Mouse (Mus musculus): ENCODE measurements around the gene Adrb1. TPM values are rescaled to one million over a fixed set of nuclear protein-coding genes. Genes with fewer than 3 reads are reported as not detected.
"Not testable (repeated sequence)": the region's sequence is repeated elsewhere in the genome, so short reads cannot be mapped to it uniquely, and the experiment has no call there.

The Adrb1 gene
- polyA plus RNA-seq, 1 experiment from 2014 or later, result 0.21 TPM

DNA sequence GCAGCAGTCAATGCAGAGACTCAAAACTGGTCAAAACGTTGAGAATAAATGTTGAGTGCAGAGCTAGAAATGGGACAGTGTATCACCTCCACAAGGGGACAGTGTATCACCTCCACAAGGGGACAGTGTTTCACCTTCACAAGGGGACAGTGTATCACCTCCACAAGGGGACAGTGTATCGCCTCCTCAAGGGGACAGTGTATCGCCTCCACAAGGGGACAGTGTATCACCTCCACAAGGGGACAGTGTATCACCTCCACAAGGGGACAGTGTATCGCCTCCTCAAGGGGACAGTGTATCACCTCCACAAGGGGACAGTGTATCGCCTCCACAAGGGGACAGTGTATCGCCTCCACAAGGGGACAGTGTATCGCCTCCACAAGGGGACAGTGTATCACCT, 56.5 kb downstream of the Adrb1 start:
- H3K4me2 ChIP-seq (replicated peaks); H3K9me3 ChIP-seq (replicated peaks); ATAC-seq (ENCODE audit: low FRiP score); H3K9ac ChIP-seq; H3K27ac ChIP-seq; H3K36me3 ChIP-seq; H3K4me3 ChIP-seq: not testable (repeated sequence)
- 94% methylated on average over 7 of the region's 7 CpGs for WGBS
- Histone ChIP-seq H3K27me3 (peaks cover 28% of the 10 kb centered on the region), H3K4me1 (peaks cover 17% of the 10 kb centered on the region)

Other genes with a start within 250 kb of the Adrb1 start
- gene Dclre1a, start 174.0 kb upstream of the Adrb1 start, polyA plus RNA-seq (2016; fragmentation: Nextera tagmentation; extraction: Ambion mirVana), result 16.7 and 19.7 TPM in 2 replicates
- 13.3 and 15.0 TPM in 2 replicates for gene Nhlrc2, start 173.9 kb upstream of the Adrb1 start, polyA plus RNA-seq (2016; fragmentation: Nextera tagmentation; extraction: Ambion mirVana)
- 30.2 and 34.0 TPM in 2 replicates for gene Ccdc186, start 100.0 kb downstream of the Adrb1 start, polyA plus RNA-seq (2016; fragmentation: Nextera tagmentation; extraction: Ambion mirVana)
- gene Tdrd1, start 104.0 kb downstream of the Adrb1 start, polyA plus RNA-seq (2016; fragmentation: Nextera tagmentation; extraction: Ambion mirVana), result 1.0 and 1.5 TPM in 2 replicates
- gene Vwa2, start 152.1 kb downstream of the Adrb1 start, polyA plus RNA-seq (2016; fragmentation: Nextera tagmentation; extraction: Ambion mirVana), result 2.0 and 3.0 TPM in 2 replicates